Mouse (Mus musculus) MEL (cell line): ENCODE results near the gene Camk1g.

Experiments
- CHD1 ChIP-seq: IDR thresholded peaks from 2 replicates; pipeline ENCODE4 v1.6.1; 2012; ENCODE audit warnings: low read depth, mild to moderate bottlenecking, inconsistent platforms, low read length, improper control_type of control experiment
- E2F4 ChIP-seq: IDR thresholded peaks from 2 replicates; pipeline ENCODE4 v1.6.1; 2011; ENCODE audit warnings: low read depth, low read length, improper control_type of control experiment, borderline replicate concordance
- JUND ChIP-seq: IDR thresholded peaks from 2 replicates; pipeline ENCODE4 v1.6.1; 2011; ENCODE audit warnings: low read depth, mild to moderate bottlenecking, improper control_type of control experiment, low read length
- NELFE ChIP-seq: IDR thresholded peaks from 2 replicates; pipeline ENCODE4 v1.6.1; 2011; ENCODE audit warnings: low read depth, low read length, improper control_type of control experiment

DNA sequence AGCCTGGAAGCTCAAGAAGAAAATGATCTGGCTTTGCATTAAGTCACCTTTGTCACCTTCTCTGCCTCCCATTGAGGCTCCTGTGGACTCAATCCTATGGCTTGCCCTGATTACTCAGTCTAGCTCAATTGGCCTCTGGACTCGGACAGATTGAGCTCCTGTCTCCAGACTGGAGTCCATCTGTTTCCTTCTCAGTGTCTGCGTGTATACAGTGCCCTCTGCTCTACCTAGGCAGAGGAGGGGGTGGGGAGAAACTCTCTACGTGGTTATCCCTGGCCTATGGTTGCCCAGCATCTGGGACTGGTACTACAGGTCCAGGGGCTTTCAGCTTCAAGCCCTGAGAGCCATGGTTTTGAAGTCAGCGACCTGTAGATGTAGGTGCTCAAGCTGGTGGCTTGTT is 26.2 kb downstream of the Camk1g start:
- no peak for TF ChIP-seq E2F4
- TF ChIP-seq JUND = no peak
- no peak for TF ChIP-seq CHD1
- TF ChIP-seq NELFE = no peak
